Mouse (Mus musculus): ENCODE results near the gene Lgals1. TPM values are rescaled to one million over a fixed set of nuclear protein-coding genes. Genes with fewer than 3 reads are reported as not detected.

Gene Lgals1
- total and polyA plus RNA-seq, 3 experiments: 637 to 805 (median 735) TPM

- dilution Hi-C loops (cut with MboI; ENCODE audit: extremely low pct_ligation_motif_present, extremely low pct_unique_long_range_greater_than_20kb, low sequenced_read_pairs): no loop called here
- peak overlapping the region; percentile 61 to 84 (median 74) for H3K4me3 ChIP-seq (replicated peaks in 1 of 3; ENCODE audit: low read depth in 2 of 3, low read length in 2 of 3, poor library complexity in 1 of 3)
- DNase-seq (ENCODE audit: extremely low read depth): peak; percentile 94
- no peaks in the 10 kb centered on the region for H3K27me3 ChIP-seq (replicated peaks)
- peak overlapping the region; percentile 95 for H3K4me2 ChIP-seq (ENCODE audit: insufficient read depth, low read depth, poor library complexity, severe bottlenecking)
- TF ChIP-seq IRF4 (IDR thresholded peaks at IDR 0.05; ENCODE audit: low read depth, low read length) (peak; percentile 78; the same call in 1 of the 2 replicates), JUND (conservative IDR thresholded peaks at IDR 0.05; ENCODE audit: low read depth, low read length) (no peak; the same call in 1 of the 2 replicates), ZC3H11A (IDR thresholded peaks at IDR 0.05; ENCODE audit: low read depth, low read length) (no peak), EP300 (IDR thresholded peaks at IDR 0.05; ENCODE audit: low read length) (peak; percentile 59; the same call in 1 of the 2 replicates), CTCF (conservative IDR thresholded peaks at IDR 0.05 in 1 of 2, IDR thresholded peaks at IDR 0.05 in 1 of 2; ENCODE audit: low read depth in 2 of 2, low read length in 2 of 2) (no peak), NELFE (IDR thresholded peaks at IDR 0.05; ENCODE audit: low read depth, low read length) (peak; percentile 32; the same call in 1 of the 2 replicates), JUN (IDR thresholded peaks at IDR 0.05; ENCODE audit: insufficient read depth, low read depth, low read length) (peak; percentile 23; the same call in 1 of the 2 replicates), ETS1 (conservative IDR thresholded peaks at IDR 0.05; ENCODE audit: low read depth, low read length) (peak; percentile 93), MAX (IDR thresholded peaks at IDR 0.05; ENCODE audit: low read length) (peak; percentile 65; the same call in 1 of the 2 replicates), USF2 (conservative IDR thresholded peaks at IDR 0.05; ENCODE audit: low read depth, low read length) (no peak), ZMIZ1 (IDR thresholded peaks at IDR 0.05; ENCODE audit: low read depth, low read length) (peak; percentile 73), POLR2AphosphoS2 (IDR thresholded peaks at IDR 0.05; ENCODE audit: low read depth, low read length) (0 out of 2 replicates have a peak, but pooled peaks have one; percentile 47), E2F4 (IDR thresholded peaks at IDR 0.05; ENCODE audit: insufficient replicate concordance, low read depth, low read length) (peak; percentile 52; the same call in 1 of the 2 replicates), ZNF384 (IDR thresholded peaks at IDR 0.05; ENCODE audit: low read depth, low read length) (peak; percentile 25; the same call in 1 of the 2 replicates), MEF2A (IDR thresholded peaks at IDR 0.05; ENCODE audit: borderline replicate concordance, low read depth, low read length) (peak; percentile 73), MAFK (IDR thresholded peaks at IDR 0.05; ENCODE audit: insufficient replicate concordance, low read length) (0 out of 2 replicates have a peak, but pooled peaks have one; percentile 47), KAT2A (IDR thresholded peaks at IDR 0.05; ENCODE audit: insufficient replicate concordance, low read length) (0 out of 2 replicates have a peak, but pooled peaks have one; percentile 22), SIN3A (IDR thresholded peaks at IDR 0.05; ENCODE audit: low read length) (peak; percentile 94), ELF1 (IDR thresholded peaks at IDR 0.05; ENCODE audit: low read depth, low read length) (peak; percentile 73), POLR2A (IDR thresholded peaks at IDR 0.05; ENCODE audit: low read depth, low read length) (peak; percentile 56), TCF12 (IDR thresholded peaks at IDR 0.05; ENCODE audit: low read depth, low read length) (peak; percentile 92), MXI1 (IDR thresholded peaks at IDR 0.05; ENCODE audit: low read depth, low read length) (peak; percentile 83), CHD1 (IDR thresholded peaks at IDR 0.05; ENCODE audit: low read depth, low read length) (0 out of 2 replicates have a peak, but pooled peaks have one; percentile 44), BHLHE40 (IDR thresholded peaks at IDR 0.05; ENCODE audit: low read depth, low read length) (peak; percentile 71), HCFC1 (IDR thresholded peaks at IDR 0.05; ENCODE audit: low read depth, low read length) (peak; percentile 51), MAZ (IDR thresholded peaks at IDR 0.05; ENCODE audit: low read depth, low read length) (peak; percentile 86), UBTF (IDR thresholded peaks at IDR 0.05; ENCODE audit: low read depth, low read length) (no peak; the same call in 1 of the 2 replicates), NRF1 (IDR thresholded peaks at IDR 0.05; ENCODE audit: low read depth, low read length) (peak; percentile 24; the same call in 1 of the 2 replicates), CHD2 (IDR thresholded peaks at IDR 0.05; ENCODE audit: low read length) (no peak), SMC3 (IDR thresholded peaks at IDR 0.05; ENCODE audit: low read depth, low read length) (peak; percentile 14; the same call in 1 of the 2 replicates)
- in situ Hi-C loops (cut with MboI; ENCODE audit: low pct_ligation_motif_present, low pct_unique_long_range_greater_than_20kb, low sequenced_read_pairs): no loop called here
- peaks cover 4% of the 10 kb centered on the region; the same call in 1 of the 2 replicates for H3K79me2 ChIP-seq (replicated peaks; ENCODE audit: control insufficient read depth, extremely low read depth, insufficient read depth, poor library complexity, severe bottlenecking)
- H3K27ac ChIP-seq (ENCODE audit: insufficient read depth, low read depth): peak overlapping the region; percentile 91
- H3K36me3 ChIP-seq (replicated peaks in 1 of 2; ENCODE audit: control insufficient read depth in 1 of 2, insufficient read depth in 1 of 2, low read length in 1 of 2): peaks cover 12 to 25% of the 10 kb centered on the region in 2 experiments
- H3K9ac ChIP-seq (ENCODE audit: insufficient read depth, low read depth): peak overlapping the region; percentile 70
- H3K9me3 ChIP-seq (replicated peaks; ENCODE audit: low read length): no peaks in the 10 kb centered on the region
- H3K4me1 ChIP-seq (ENCODE audit: control insufficient read depth in 1 of 2, insufficient read depth in 2 of 2): peaks cover 23 to 55% of the 10 kb centered on the region in 2 experiments
These were observed 1.4 kb downstream of the Lgals1 start for GRCm38 (mm10) chr15:78927788-78928457.

All from CH12.LX (cell line).